Mouse (Mus musculus): Measurements from ENCODE around the gene Rcc1l.

GRCm38 (mm10) chr5:134120135-134120534 is 56.4 kb downstream of the Rcc1l start:
- TF ChIP-seq POLR2A (IDR thresholded peaks at IDR 0.05; ENCODE audit: low read depth, low read length) = no peak
- no peak for TF ChIP-seq CTCF (IDR thresholded peaks at IDR 0.05; ENCODE audit: borderline replicate concordance, insufficient read depth, low read length)
